Mouse (Mus musculus): Measurements from ENCODE around the gene Sgip1.

DNA sequence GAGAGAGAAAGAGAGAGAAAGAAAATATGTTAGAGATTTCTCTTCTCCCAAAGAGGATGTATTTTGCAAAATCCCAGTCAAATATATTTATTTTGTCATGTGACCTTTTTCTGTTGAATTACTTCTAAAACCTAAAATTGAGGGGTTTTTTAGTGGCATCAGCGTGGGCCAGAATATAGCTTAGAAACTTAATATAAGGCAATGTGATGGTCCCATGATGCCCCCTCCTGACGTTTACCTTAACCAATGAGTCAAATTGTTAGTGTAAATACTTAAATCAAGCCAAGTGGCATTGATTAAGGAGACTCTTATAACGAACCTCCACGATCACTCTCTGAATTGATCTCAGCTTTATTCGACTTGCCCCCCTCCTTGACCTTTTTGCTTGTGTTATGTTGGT is 233.1 kb downstream of the Sgip1 start:
- TF ChIP-seq EP300 (IDR thresholded peaks at IDR 0.05; ENCODE audit: low read depth), result no peak
- no peak for TF ChIP-seq CTCF (IDR thresholded peaks at IDR 0.05; ENCODE audit: low read depth)

Measured in heart, postnatal 0 days (tissue).